Mouse (Mus musculus): ENCODE data around the gene Rtl10.

GRCm38 (mm10) chr16:18474021-18474420 lies 24.7 kb upstream of the Rtl10 start:
- TF ChIP-seq CTCF (IDR thresholded peaks at IDR 0.05; ENCODE audit: low read depth, low read length), result no peak
- TF ChIP-seq GATA1 (IDR thresholded peaks at IDR 0.05; ENCODE audit: borderline replicate concordance, low read length), result no peak
- TF ChIP-seq TAL1 (conservative IDR thresholded peaks at IDR 0.05; ENCODE audit: low read depth, low read length), result no peak
